Mouse (Mus musculus): ENCODE data around the gene Alg14.

GRCm38 (mm10) chr3:121375541-121376129 is 84.1 kb downstream of the Alg14 start:
- TF ChIP-seq CTCF (IDR thresholded peaks at IDR 0.05; ENCODE audit: borderline replicate concordance, control insufficient read depth, extremely low read depth, insufficient read depth, low read length, poor library complexity) (no peak), POLR2A (IDR thresholded peaks at IDR 0.05; ENCODE audit: control insufficient read depth, extremely low read depth, insufficient read depth, low read length, poor library complexity) (no peak)
